Mouse (Mus musculus) telencephalon, adult 2 months (tissue): ENCODE measurements at regions not wholly inside any gene's neighbourhood (a gene's known extent, or its start where the extent isn't known, plus 50 kb on each side); places are given as distances from the start of the nearest gene placed in this dataset.

Experiments used
- DNase-seq: peaks from one replicate; pipeline ENCODE4 v3.0.0-alpha.2; 2011; ENCODE audit warnings: low read depth, low spot score

- DNase-seq: no peak
These were observed 57.0 kb downstream of the Rps29 start for GRCm38 (mm10) chr12:69101965-69102364.

- DNase-seq: no peak
These were observed 64.1 kb downstream of the Rps29 start for GRCm38 (mm10) chr12:69094856-69095255.

GRCm38 (mm10) chr12:69093073-69093797, 65.8 kb downstream of the Rps29 start:
- DNase-seq: no peak

GRCm38 (mm10) chr12:69087928-69088609, 70.9 kb downstream of the Rps29 start:
- DNase-seq: peak; percentile 60

- DNase-seq: no peak
These were observed 73.3 kb downstream of the Rps29 start for GRCm38 (mm10) chr12:69085522-69086179.

- DNase-seq: no peak
These were observed 74.3 kb downstream of the Rps29 start for GRCm38 (mm10) chr12:69084656-69085055.

- DNase-seq: no peak
These were observed 76.9 kb downstream of the Rps29 start for GRCm38 (mm10) chr12:69082051-69082450.

GRCm38 (mm10) chr12:69039553-69039952, 119.4 kb downstream of the Rps29 start:
- no peak for DNase-seq

- DNase-seq: no peak
These were observed 135.4 kb downstream of the Rps29 start for GRCm38 (mm10) chr12:69023594-69023993.

GRCm38 (mm10) chr12:69016705-69017306, 142.2 kb downstream of the Rps29 start:
- no peak for DNase-seq

- DNase-seq: no peak
These were observed 153.8 kb downstream of the Rps29 start for GRCm38 (mm10) chr12:69005141-69005540.

GRCm38 (mm10) chr12:69002106-69002505, 156.9 kb downstream of the Rps29 start:
- DNase-seq: no peak

- peak; percentile 56 for DNase-seq
These were observed 161.7 kb downstream of the Rps29 start for GRCm38 (mm10) chr12:68997259-68997658.

- no peak for DNase-seq
These were observed 162.2 kb downstream of the Rps29 start for GRCm38 (mm10) chr12:68996740-68997139.

GRCm38 (mm10) chr12:68980640-68981039, 178.3 kb downstream of the Rps29 start:
- no peak for DNase-seq

GRCm38 (mm10) chr12:68980173-68980572, 178.8 kb downstream of the Rps29 start:
- DNase-seq: no peak

GRCm38 (mm10) chr12:68979232-68979631, 179.8 kb downstream of the Rps29 start:
- DNase-seq: no peak

- DNase-seq: no peak
These were observed 181.7 kb downstream of the Rps29 start for GRCm38 (mm10) chr12:68977276-68977675.

- DNase-seq: no peak
These were observed 211.7 kb downstream of the Rps29 start for GRCm38 (mm10) chr12:68947240-68947639.

GRCm38 (mm10) chr12:68910590-68910989, 248.4 kb downstream of the Rps29 start:
- DNase-seq: no peak

- no peak for DNase-seq
These were observed 254.2 kb downstream of the Rps29 start for GRCm38 (mm10) chr12:68904770-68905169.

- no peak for DNase-seq
These were observed 269.8 kb downstream of the Rps29 start for GRCm38 (mm10) chr12:68889141-68889540.
